In the genomic region with DNA sequence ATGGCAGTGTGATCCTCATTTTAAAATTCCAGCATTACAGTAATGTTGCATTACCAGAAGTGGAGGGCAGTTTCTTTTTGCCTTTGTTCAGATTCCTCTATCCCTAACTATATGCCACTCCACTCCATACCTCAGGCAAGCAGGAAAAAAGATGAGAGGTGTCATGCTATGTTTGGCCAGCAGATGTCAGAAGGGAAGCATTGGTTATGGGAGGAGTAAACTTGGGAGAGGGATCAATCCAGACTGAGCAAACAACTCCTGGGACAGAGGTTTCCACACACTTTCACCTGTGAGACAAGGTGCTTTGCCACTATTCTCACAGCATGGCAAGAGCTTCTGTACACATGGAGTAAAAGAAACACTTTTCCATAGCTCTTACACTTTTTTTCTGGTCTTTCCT, we compare ENCODE assay signal across 18 mouse cellular contexts. TPM values are rescaled to one million over a fixed set of nuclear protein-coding genes. Genes with fewer than 3 reads are reported as not detected.
A peak's percentile ranks its signal among the peaks of the same experiment; 100 is the strongest.
DNase-seq lines count a peak whose midpoint lies in the region; ATAC-seq and TF ChIP-seq lines count a peak whose summit lies in the region.
"Had no signal": no experiment of that assay in that cellular context is flagged by ENCODE, and none has a peak within 500 bp of the region (broad histone marks: within the 10 kb centered on the region; RNA-seq: fewer than 3 reads in every experiment).

No protein-coding gene starts in this region.

- peak; percentile 38 for TF ChIP-seq CTCF in liver, adult 2 months (IDR thresholded peaks at IDR 0.05; ENCODE audit: low read depth, low read length)

- H3K4me3 ChIP-seq in liver, adult 2 months (ENCODE audit: insufficient read depth, low read depth, low read length) = no peak overlapping the region
- no peak overlapping the region for H3K4me3 ChIP-seq in liver, embryonic 12.5 days
- H3K4me3 ChIP-seq: kidney, embryonic 15.5 days; limb, embryonic 15.5 days had no signal

- no peak for TF ChIP-seq POLR2A in liver, adult 2 months (IDR thresholded peaks at IDR 0.05; ENCODE audit: extremely low read depth, insufficient read depth, low read length)

- H3K27ac ChIP-seq in liver, adult 2 months (replicated peaks; ENCODE audit: insufficient read depth, low read depth, low read length) = no peak overlapping the region
- H3K27ac ChIP-seq in liver, embryonic 12.5 days = no peak overlapping the region
- H3K27ac ChIP-seq: kidney, embryonic 15.5 days; limb, embryonic 15.5 days had no signal

- no peak overlapping the region for H3K4me2 ChIP-seq in liver, embryonic 12.5 days
- H3K4me2 ChIP-seq: kidney, embryonic 15.5 days; limb, embryonic 15.5 days had no signal

- intact Hi-C loops in gastrocnemius, postnatal 14 days (cut with DNase I; ENCODE audit: low total_unique reads) = no loop called here
- intact Hi-C loops in gastrocnemius, postnatal 36 days (cut with DNase I) = no loop called here

- no peaks in the 10 kb centered on the region for H3K79me2 ChIP-seq in liver, adult 2 months (ENCODE audit: control insufficient read depth, insufficient read depth, low read length)

- 0 out of 2 replicates have a peak, but pooled peaks cover 4% of the 10 kb centered on the region for H3K9me3 ChIP-seq in liver, embryonic 12.5 days (replicated peaks)
- H3K9me3 ChIP-seq: kidney, embryonic 15.5 days; limb, embryonic 15.5 days had no signal

- no peaks in the 10 kb centered on the region for H3K4me1 ChIP-seq in liver, adult 2 months (ENCODE audit: control insufficient read depth, insufficient read depth, low read length)
- H3K4me1 ChIP-seq in liver, embryonic 12.5 days = no peaks in the 10 kb centered on the region
- H3K4me1 ChIP-seq: kidney, embryonic 15.5 days; limb, embryonic 15.5 days had no signal

- no peaks in the 10 kb centered on the region for H3K36me3 ChIP-seq in liver, adult 2 months (ENCODE audit: control insufficient read depth, insufficient read depth, low read length)
- no peaks in the 10 kb centered on the region for H3K36me3 ChIP-seq in liver, embryonic 12.5 days
- H3K36me3 ChIP-seq: kidney, embryonic 15.5 days; limb, embryonic 15.5 days had no signal

- ATAC-seq in liver, embryonic 12.5 days = no peak

- H3K9ac ChIP-seq in liver, adult 2 months (ENCODE audit: low read depth, low read length) = no peak overlapping the region
- no peak overlapping the region for H3K9ac ChIP-seq in liver, embryonic 12.5 days
- H3K9ac ChIP-seq: kidney, embryonic 15.5 days; limb, embryonic 15.5 days had no signal

- peak; percentile 62 for DNase-seq in liver, adult 2 months (ENCODE audit: extremely low read depth, low read depth, low spot score)
- DNase-seq in 416B (ENCODE audit: low read depth) (peak; percentile 6), ES-CJ7 (ENCODE audit: low read depth, low spot score) (peak; percentile 52)
- peak; percentile 1 for DNase-seq in adrenal gland, adult 8-10 months
- DNase-seq in gastrocnemius, postnatal 14 days = no peak
- no peak for DNase-seq in gastrocnemius, postnatal 36 days
- no peak for DNase-seq in kidney, postnatal 10 days
- DNase-seq: cerebellum, adult 2 months; layer of hippocampus, postnatal 36 days; right cerebral cortex, postnatal 14 days had no signal

- H3K27me3 ChIP-seq in liver, adult 2 months (ENCODE audit: control insufficient read depth, insufficient read depth, low read length) = no peaks in the 10 kb centered on the region
- H3K27me3 ChIP-seq in liver, embryonic 12.5 days (replicated peaks) = no peaks in the 10 kb centered on the region
- H3K27me3 ChIP-seq: kidney, embryonic 15.5 days; limb, embryonic 15.5 days had no signal

RNA-seq across cellular contexts. Expression of a gene that starts 26.3 kb away (rescaled TPM):
- not detected in 2 replicates for total RNA-seq in liver, adult 2 months (2014; rRNA removed)
- not detected in 2 replicates for polyA plus RNA-seq in liver, adult 2 months (2012; rRNA removed)
- not detected in 2 replicates for polyA plus RNA-seq in liver, embryonic 12.5 days (2016; fragmentation: Nextera tagmentation; extraction: Ambion mirVana)
- total RNA-seq in adrenal gland, adult 8-10 months (2022) = not detected
- total RNA-seq in gastrocnemius, postnatal 14 days (2021) = not detected
- not detected for total RNA-seq in gastrocnemius, postnatal 36 days (2021)
- total RNA-seq: heart, adult 8-10 months; hematopoietic stem cell, adult 5-6 weeks; layer of hippocampus, postnatal 36 days; megakaryocyte, adult 5-6 weeks had no signal
- polyA plus RNA-seq: cerebellum, adult 2 months; embryonic facial prominence, embryonic 11.5 days; forebrain, embryonic 11.5 days; kidney, embryonic 15.5 days; limb, embryonic 15.5 days had no signal

RNA-seq across cellular contexts. Expression of a gene that starts 26.8 kb away (rescaled TPM):
- not detected in 2 replicates for total RNA-seq in liver, adult 2 months (2014; rRNA removed)
- polyA plus RNA-seq in liver, adult 2 months (2012; rRNA removed) = not detected in 2 replicates
- polyA plus RNA-seq in liver, embryonic 12.5 days (2016; fragmentation: Nextera tagmentation; extraction: Ambion mirVana) = not detected in 2 replicates
- total RNA-seq in adrenal gland, adult 8-10 months (2022) = under 1 TPM in 1 of 4 experiments, not detected in 3; 0.06 TPM
- total RNA-seq in gastrocnemius, postnatal 14 days (2021) = not detected
- total RNA-seq in gastrocnemius, postnatal 36 days (2021) = not detected
- total RNA-seq: heart, adult 8-10 months; hematopoietic stem cell, adult 5-6 weeks; layer of hippocampus, postnatal 36 days; megakaryocyte, adult 5-6 weeks had no signal
- polyA plus RNA-seq: cerebellum, adult 2 months; embryonic facial prominence, embryonic 11.5 days; forebrain, embryonic 11.5 days; kidney, embryonic 15.5 days; limb, embryonic 15.5 days had no signal

Comparison
In these comparisons a context has a peak if more than half of its experiments do, and no peak if none do; other contexts are left out.
1. DNase-seq: peak in liver, adult 2 months (single experiment), 416B (single experiment), ES-CJ7 (single experiment) and adrenal gland, adult 8-10 months (single experiment); none in gastrocnemius, postnatal 14 days (single experiment), gastrocnemius, postnatal 36 days (0 of 2) and kidney, postnatal 10 days (single experiment).